ENCODE assay signal across 14 mouse cellular contexts in genomic region chr12:3285377-3285776, GRCm38 (mm10). TPM values are rescaled to one million over a fixed set of nuclear protein-coding genes. Genes with fewer than 3 reads are reported as not detected.
DNase-seq lines count a peak whose midpoint lies in the region; ATAC-seq and TF ChIP-seq lines count a peak whose summit lies in the region.
"Had no signal": no experiment of that assay in that cellular context is flagged by ENCODE, and none has a peak within 500 bp of the region (broad histone marks: within the 10 kb centered on the region; RNA-seq: fewer than 3 reads in every experiment).

No protein-coding gene starts in this region.

- no peak for TF ChIP-seq POLR2A in embryonic fibroblast, embryonic 13.5 days (IDR thresholded peaks at IDR 0.05; ENCODE audit: low read depth, low read length)

- in situ Hi-C loops in ES-E14 (cut with MboI; ENCODE audit: low sequenced_read_pairs in 2 of 2, unreplicated experiment in 2 of 2) = no loop called here

- no peaks in the 10 kb centered on the region for H3K4me1 ChIP-seq in heart, embryonic 11.5 days (ENCODE audit: control insufficient read depth, insufficient read depth, low read length)
- no peaks in the 10 kb centered on the region for H3K4me1 ChIP-seq in heart, embryonic 10.5 days
- H3K4me1 ChIP-seq in ES-E14 (ENCODE audit: control insufficient read depth in 2 of 2, insufficient read depth in 2 of 2, low read length in 2 of 2, poor library complexity in 1 of 2) = no peaks in the 10 kb centered on the region
- H3K4me1 ChIP-seq in embryonic fibroblast, embryonic 13.5 days (ENCODE audit: control insufficient read depth, insufficient read depth, low read length) = peaks cover 3% of the 10 kb centered on the region
- H3K4me1 ChIP-seq: midbrain, embryonic 15.5 days had no signal

- peak overlapping the region; percentile 46; the same call in 1 of the 2 replicates for H3K27ac ChIP-seq in heart, embryonic 11.5 days (ENCODE audit: low read depth, low read length)
- no peak overlapping the region for H3K27ac ChIP-seq in heart, embryonic 10.5 days
- no peak overlapping the region for H3K27ac ChIP-seq in ES-E14 (ENCODE audit: insufficient read depth, low read depth, low read length, poor library complexity, severe bottlenecking)
- H3K27ac ChIP-seq in embryonic fibroblast, embryonic 13.5 days (ENCODE audit: insufficient read depth, low read length) = peak overlapping the region; percentile 96
- H3K27ac ChIP-seq: heart, adult 2 months; midbrain, embryonic 15.5 days had no signal

- TF ChIP-seq CTCF in embryonic fibroblast, embryonic 13.5 days (IDR thresholded peaks at IDR 0.05; ENCODE audit: borderline replicate concordance, insufficient read depth, low read length) = no peak

- no peaks in the 10 kb centered on the region for H3K36me3 ChIP-seq in heart, embryonic 11.5 days (ENCODE audit: control insufficient read depth, insufficient read depth, low read length)
- H3K36me3 ChIP-seq in heart, embryonic 10.5 days = peaks cover 9% of the 10 kb centered on the region
- no peaks in the 10 kb centered on the region for H3K36me3 ChIP-seq in ES-E14 (ENCODE audit: control insufficient read depth, insufficient read depth, low read length, poor library complexity, severe bottlenecking)
- H3K36me3 ChIP-seq: midbrain, embryonic 15.5 days had no signal

- H3K4me3 ChIP-seq in heart, embryonic 11.5 days (ENCODE audit: low read depth, low read length) = no peak overlapping the region
- no peak overlapping the region for H3K4me3 ChIP-seq in heart, embryonic 10.5 days
- H3K4me3 ChIP-seq in ES-E14 (ENCODE audit: insufficient read depth in 1 of 2, low read depth in 1 of 2, low read length in 2 of 2, poor library complexity in 1 of 2, severe bottlenecking in 1 of 2) = no peak overlapping the region
- H3K4me3 ChIP-seq in embryonic fibroblast, embryonic 13.5 days (ENCODE audit: insufficient read depth, low read length) = no peak overlapping the region
- H3K4me3 ChIP-seq: heart, adult 2 months; midbrain, embryonic 15.5 days had no signal

- 76% methylated on average over 6 of the region's 6 CpGs for WGBS in heart, embryonic 11.5 days (ENCODE audit: insufficient replicate concordance)
- 79% methylated on average over 6 of the region's 6 CpGs for WGBS in heart, embryonic 10.5 days

- peak overlapping the region; percentile 32; the same call in 1 of the 2 replicates for H3K4me2 ChIP-seq in heart, embryonic 11.5 days
- H3K4me2 ChIP-seq: midbrain, embryonic 15.5 days had no signal

- no peaks in the 10 kb centered on the region for H3K9me3 ChIP-seq in heart, embryonic 11.5 days (replicated peaks; ENCODE audit: control insufficient read depth, low read length)
- H3K9me3 ChIP-seq in heart, embryonic 10.5 days = no peaks in the 10 kb centered on the region
- H3K9me3 ChIP-seq in ES-E14 (ENCODE audit: control insufficient read depth, insufficient read depth, low read depth, low read length) = no peaks in the 10 kb centered on the region
- H3K9me3 ChIP-seq: midbrain, embryonic 15.5 days had no signal

- no peaks in the 10 kb centered on the region for H3K27me3 ChIP-seq in heart, embryonic 11.5 days (ENCODE audit: control insufficient read depth, insufficient read depth, low read length)
- no peaks in the 10 kb centered on the region for H3K27me3 ChIP-seq in heart, embryonic 10.5 days (ENCODE audit: insufficient read depth, poor library complexity, severe bottlenecking)
- H3K27me3 ChIP-seq: midbrain, embryonic 15.5 days had no signal

- no peak for ATAC-seq in heart, embryonic 11.5 days (replicated peaks; ENCODE audit: insufficient number of reproducible peaks, low FRiP score, low TSS enrichment)
- ATAC-seq in megakaryocyte, adult 5-6 weeks (ENCODE audit: poor library complexity, severe bottlenecking) = peak; percentile 56; the same call in 1 of the 2 replicates
- ATAC-seq: forebrain, embryonic 14.5 days; midbrain, embryonic 15.5 days had no signal

- no peak for DNase-seq in heart, embryonic 10.5 days (ENCODE audit: low spot score)
- DNase-seq in ES-E14 (ENCODE audit: low read depth, low spot score) = no peak
- DNase-seq in kidney, postnatal 36 days = no peak
- no peak for DNase-seq in frontal cortex, postnatal 14 days (ENCODE audit: low spot score in 2 of 2)
- no peak for DNase-seq in layer of hippocampus, adult 9-11 months
- DNase-seq: adrenal gland, postnatal 10 days; heart, adult 2 months; lung, adult 18-20 months; thymus, postnatal 25 days had no signal

- no peak overlapping the region for H3K9ac ChIP-seq in heart, embryonic 11.5 days (ENCODE audit: low read depth, low read length)
- H3K9ac ChIP-seq in ES-E14 (ENCODE audit: insufficient read depth, low read depth, low read length, poor library complexity, severe bottlenecking) = no peak overlapping the region
- H3K9ac ChIP-seq: midbrain, embryonic 15.5 days had no signal

TF ChIP-seq in ES-E14, 5 proteins besides CTCF, POLR2A, EP300 and RAD21:
- 0 out of 2 replicates have a peak, but pooled peaks have one; percentile 14 for TF ChIP-seq MAFK (IDR thresholded peaks at IDR 0.05; ENCODE audit: insufficient read depth, low read depth, low read length)
- TF ChIP-seq ZC3H11A (IDR thresholded peaks at IDR 0.05; ENCODE audit: borderline replicate concordance, low read depth, low read length) = no peak

RNA-seq across cellular contexts. Expression of gene Rab10, which starts 24.4 kb away (rescaled TPM):
- 68.9 and 70.6 TPM in 2 replicates for polyA plus RNA-seq in heart, embryonic 11.5 days (2014; fragmentation: Nextera tagmentation; extraction: Ambion mirVana)
- polyA plus RNA-seq in heart, embryonic 10.5 days (2016; fragmentation: Nextera tagmentation; extraction: Ambion mirVana) = 72.3 and 87.7 TPM in 2 replicates
- total RNA-seq in ES-E14 (2012; rRNA removed) = 65.4 and 73.5 TPM in 2 replicates
- 139 and 156 TPM in 2 replicates for polyA plus RNA-seq in embryonic fibroblast, embryonic 13.5 days (2011; ENCODE audit: insufficient read length, low read depth, missing spikeins)
- total RNA-seq in megakaryocyte, adult 5-6 weeks (2015) = 68.7 and 74.6 TPM in 2 replicates
- total RNA-seq in megakaryocyte, adult 5-6 weeks (2017) = 94.9 and 96.9 TPM in 2 replicates

Comparison
In these comparisons a context has a peak if more than half of its experiments do, and no peak if none do; other contexts are left out.
1. H3K27ac ChIP-seq: peak in heart, embryonic 11.5 days (single experiment) and embryonic fibroblast, embryonic 13.5 days (single experiment); none in heart, embryonic 10.5 days (single experiment) and ES-E14 (single experiment).